Mouse (Mus musculus) kidney, adult 9 months (tissue): ENCODE measurements around the gene Stxbp6.

Source experiments
- DNase-seq: peaks from one replicate; pipeline ENCODE4 v3.0.0; 2022

Gene Stxbp6

GRCm38 (mm10) chr12:44992847-44993246 is 81.7 kb downstream of the Stxbp6 start:
- no peak for DNase-seq

- no peak for DNase-seq
These were observed 84.1 kb downstream of the Stxbp6 start for GRCm38 (mm10) chr12:44990379-44990778.

GRCm38 (mm10) chr12:44989011-44989410 is 85.5 kb downstream of the Stxbp6 start:
- peak; percentile 53 for DNase-seq

- DNase-seq: no peak
These were observed 86.7 kb downstream of the Stxbp6 start for GRCm38 (mm10) chr12:44987762-44988161.

GRCm38 (mm10) chr12:44979316-44979848 is 95.1 kb downstream of the Stxbp6 start:
- no peak for DNase-seq

GRCm38 (mm10) chr12:44975266-44975665 is 99.2 kb downstream of the Stxbp6 start:
- no peak for DNase-seq

- no peak for DNase-seq
These were observed 103.0 kb downstream of the Stxbp6 start for GRCm38 (mm10) chr12:44971477-44971876.

GRCm38 (mm10) chr12:44967448-44967847 is 107.1 kb downstream of the Stxbp6 start:
- DNase-seq: no peak

- DNase-seq: no peak
These were observed 117.0 kb downstream of the Stxbp6 start for GRCm38 (mm10) chr12:44957474-44957873.

GRCm38 (mm10) chr12:44953121-44953520 is 121.4 kb downstream of the Stxbp6 start:
- DNase-seq: peak; percentile 31

- no peak for DNase-seq
These were observed 122.4 kb downstream of the Stxbp6 start for GRCm38 (mm10) chr12:44952072-44952471.

- DNase-seq: no peak
These were observed 124.0 kb downstream of the Stxbp6 start for GRCm38 (mm10) chr12:44950559-44950958.

GRCm38 (mm10) chr12:44947823-44948222 is 126.7 kb downstream of the Stxbp6 start:
- DNase-seq: no peak

- DNase-seq: no peak
These were observed 134.2 kb downstream of the Stxbp6 start for GRCm38 (mm10) chr12:44940325-44940724.

- no peak for DNase-seq
These were observed 135.4 kb downstream of the Stxbp6 start for GRCm38 (mm10) chr12:44939106-44939505.

- DNase-seq: no peak
These were observed 141.6 kb downstream of the Stxbp6 start for GRCm38 (mm10) chr12:44932954-44933353.

- no peak for DNase-seq
These were observed 142.8 kb downstream of the Stxbp6 start for GRCm38 (mm10) chr12:44931716-44932115.

GRCm38 (mm10) chr12:44928456-44928855 is 146.1 kb downstream of the Stxbp6 start:
- no peak for DNase-seq

GRCm38 (mm10) chr12:44925901-44926300 is 148.6 kb downstream of the Stxbp6 start:
- DNase-seq: no peak

- peak; percentile 44 for DNase-seq
These were observed 151.2 kb downstream of the Stxbp6 start for GRCm38 (mm10) chr12:44923273-44923672.

GRCm38 (mm10) chr12:44922241-44922640 is 152.3 kb downstream of the Stxbp6 start:
- no peak for DNase-seq

GRCm38 (mm10) chr12:44919613-44920012 is 154.9 kb downstream of the Stxbp6 start:
- no peak for DNase-seq

- DNase-seq: no peak
These were observed 155.6 kb downstream of the Stxbp6 start for GRCm38 (mm10) chr12:44918929-44919328.

GRCm38 (mm10) chr12:44913854-44914253 is 160.7 kb downstream of the Stxbp6 start:
- DNase-seq: no peak

- peak; percentile 8 for DNase-seq
These were observed 166.3 kb downstream of the Stxbp6 start for GRCm38 (mm10) chr12:44908028-44908702.
